Mouse (Mus musculus): ENCODE data around the gene Pradc1.
A peak's percentile ranks its signal among the peaks of the same experiment; 100 is the strongest.

Pradc1 gene

DNA sequence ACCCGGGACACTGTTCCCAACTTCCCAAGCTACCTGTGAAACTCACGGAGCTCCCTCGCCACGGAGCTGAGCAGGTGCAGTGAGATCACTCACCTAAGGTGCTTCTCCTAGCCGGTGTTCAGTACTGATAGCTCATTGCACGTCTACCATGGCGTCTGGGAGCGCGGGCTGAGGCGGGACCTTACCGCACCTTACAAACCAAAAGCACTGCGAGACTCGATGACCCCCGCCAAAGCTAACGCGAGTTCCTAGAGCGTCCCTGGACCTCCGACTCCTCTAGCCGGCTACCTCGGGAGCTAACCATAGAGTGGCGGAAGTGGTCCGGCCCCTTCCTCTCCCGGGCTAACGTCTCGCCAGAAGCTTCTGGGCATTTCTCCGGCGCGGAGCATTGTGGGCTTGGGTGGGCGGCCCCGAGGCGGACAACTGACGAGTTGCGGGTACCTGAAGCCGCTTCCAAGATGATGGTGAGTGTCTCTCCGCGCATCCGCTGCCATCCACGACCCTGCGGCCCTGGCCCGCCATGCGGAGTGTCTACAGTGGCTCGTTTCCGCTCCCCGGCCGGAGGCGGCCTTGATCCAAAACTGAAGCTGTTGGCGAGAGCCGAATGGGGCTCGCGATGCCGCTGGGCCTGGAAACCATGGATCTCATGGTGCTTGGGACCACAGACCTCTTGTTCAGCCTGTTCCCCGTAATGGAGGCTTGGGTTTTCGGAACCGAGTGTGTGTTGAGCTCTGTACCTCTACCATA, at the start of gene Pradc1:
Gene Pradc1, minus strand, starts transcription at position 307 of the 747 bp plus-strand sequence.
- H3K27me3 ChIP-seq (ENCODE audit: control insufficient read depth, insufficient read depth, low read length, poor library complexity, severe bottlenecking), result no peaks in the 10 kb centered on the region
- H3K36me3 ChIP-seq (ENCODE audit: control insufficient read depth, insufficient read depth, low read length, poor library complexity, severe bottlenecking), result no peaks in the 10 kb centered on the region; the same call in 1 of the 2 replicates
- peak; percentile 99 for DNase-seq (ENCODE audit: low read depth, low spot score)

- Histone ChIP-seq H3K27me3 (ENCODE audit: control insufficient read depth, insufficient read depth, low read length, poor library complexity, severe bottlenecking) (no peaks in the 10 kb centered on the region), H3K36me3 (ENCODE audit: control insufficient read depth, insufficient read depth, low read length, poor library complexity, severe bottlenecking) (no peaks in the 10 kb centered on the region)
- DNase-seq (ENCODE audit: low read depth, low spot score), result no peak
Observed at GRCm38 (mm10) chr6:85500416-85500815, 48.6 kb upstream of the Pradc1 start.

- DNase-seq (ENCODE audit: low read depth, low spot score), result peak; percentile 9
- H3K27me3 ChIP-seq (ENCODE audit: control insufficient read depth, insufficient read depth, low read length, poor library complexity, severe bottlenecking), result no peaks in the 10 kb centered on the region
- no peaks in the 10 kb centered on the region for H3K36me3 ChIP-seq (ENCODE audit: control insufficient read depth, insufficient read depth, low read length, poor library complexity, severe bottlenecking)
Observed at GRCm38 (mm10) chr6:85498147-85498546, 46.4 kb upstream of the Pradc1 start.

DNA sequence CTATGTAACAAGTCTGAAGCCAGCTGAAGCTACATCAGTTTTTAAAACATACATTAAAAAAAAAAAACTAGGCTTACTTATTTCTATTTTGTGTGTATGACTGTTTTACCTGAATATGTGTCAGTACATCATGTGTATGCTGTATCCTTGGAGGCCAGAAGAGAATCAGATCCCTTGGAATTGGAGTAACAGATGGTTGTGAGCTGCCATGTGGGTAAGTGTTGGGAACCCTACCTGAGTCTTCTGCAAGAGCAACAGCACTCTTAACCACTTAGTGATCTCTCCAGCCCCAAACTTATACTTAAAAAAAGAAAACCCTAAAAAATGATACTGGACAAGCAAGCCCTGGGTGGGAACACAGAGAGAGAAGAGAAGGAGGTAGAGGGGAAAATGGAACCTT, 45.2 kb upstream of the Pradc1 start:
- H3K36me3 ChIP-seq (ENCODE audit: control insufficient read depth, insufficient read depth, low read length, poor library complexity, severe bottlenecking), result no peaks in the 10 kb centered on the region
- no peak for DNase-seq (ENCODE audit: low read depth, low spot score)
- no peaks in the 10 kb centered on the region for H3K27me3 ChIP-seq (ENCODE audit: control insufficient read depth, insufficient read depth, low read length, poor library complexity, severe bottlenecking)

DNA sequence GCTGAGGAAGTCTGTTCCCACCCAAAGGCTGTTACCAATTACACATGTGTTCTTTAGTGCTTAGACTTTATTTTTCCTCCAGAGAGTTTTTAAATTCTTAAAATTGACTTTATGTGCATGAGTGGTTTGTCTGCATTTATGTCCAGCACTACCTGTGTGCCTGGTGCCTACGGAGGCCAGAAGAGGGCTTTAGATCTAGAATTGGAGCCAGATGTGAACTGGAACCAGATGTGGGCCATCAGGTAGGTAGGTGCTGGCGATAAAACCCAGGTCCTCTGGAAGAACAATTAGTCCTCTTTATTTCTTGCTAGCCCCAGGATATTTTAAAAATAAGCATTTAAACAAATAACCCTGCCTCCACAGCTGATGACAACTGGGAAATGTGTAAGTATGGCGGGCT, 39.8 kb upstream of the Pradc1 start:
- no peak for DNase-seq (ENCODE audit: low read depth, low spot score)
- no peaks in the 10 kb centered on the region for H3K27me3 ChIP-seq (ENCODE audit: control insufficient read depth, insufficient read depth, low read length, poor library complexity, severe bottlenecking)
- H3K36me3 ChIP-seq (ENCODE audit: control insufficient read depth, insufficient read depth, low read length, poor library complexity, severe bottlenecking), result no peaks in the 10 kb centered on the region

DNA sequence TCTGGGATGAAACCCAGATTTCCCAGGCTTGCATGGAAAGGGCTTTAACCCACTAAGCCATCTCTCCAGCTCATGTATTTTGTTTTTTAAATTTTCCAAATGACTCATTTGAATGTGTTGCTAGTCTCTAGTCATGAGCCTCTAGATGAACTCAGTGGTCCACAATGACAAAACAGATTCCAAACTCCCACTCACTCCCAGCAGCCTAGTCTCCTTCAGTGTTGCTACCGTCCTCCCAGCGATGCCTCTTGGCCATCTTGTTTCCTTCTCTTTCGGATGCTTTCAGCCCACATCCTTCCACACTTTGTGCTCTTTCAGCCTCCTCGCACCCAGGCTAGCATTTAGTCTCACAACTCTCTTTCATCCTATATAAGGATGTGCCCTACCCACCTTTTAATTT, 38.5 kb upstream of the Pradc1 start:
- Histone ChIP-seq H3K27me3 (ENCODE audit: control insufficient read depth, insufficient read depth, low read length, poor library complexity, severe bottlenecking) (no peaks in the 10 kb centered on the region), H3K36me3 (ENCODE audit: control insufficient read depth, insufficient read depth, low read length, poor library complexity, severe bottlenecking) (no peaks in the 10 kb centered on the region)
- no peak for DNase-seq (ENCODE audit: low read depth, low spot score)

- no peaks in the 10 kb centered on the region for H3K36me3 ChIP-seq (ENCODE audit: control insufficient read depth, insufficient read depth, low read length, poor library complexity, severe bottlenecking)
- H3K27me3 ChIP-seq (ENCODE audit: control insufficient read depth, insufficient read depth, low read length, poor library complexity, severe bottlenecking), result no peaks in the 10 kb centered on the region
- DNase-seq (ENCODE audit: low read depth, low spot score), result no peak
Observed at GRCm38 (mm10) chr6:85489717-85490116, 37.9 kb upstream of the Pradc1 start.

DNA sequence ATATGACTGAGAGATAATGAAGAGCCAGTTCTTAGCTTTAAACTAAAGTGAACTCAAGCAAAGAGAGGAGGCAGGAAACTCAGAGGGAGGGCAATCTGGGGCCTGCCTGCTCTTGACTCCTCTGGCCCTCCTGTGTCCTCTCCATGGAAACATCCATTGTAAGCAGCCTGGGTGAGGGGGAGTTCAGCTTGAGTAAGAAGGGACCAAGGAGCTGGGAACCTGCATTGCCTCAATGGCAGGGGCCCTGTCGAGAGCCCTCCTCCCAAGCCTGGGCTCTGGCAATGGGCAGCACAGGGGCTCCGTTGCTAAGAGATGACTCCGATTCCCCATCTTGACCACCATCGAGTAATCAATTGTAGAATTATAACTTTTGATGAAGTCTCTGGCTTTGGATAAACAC, 36.7 kb upstream of the Pradc1 start:
- H3K36me3 ChIP-seq (ENCODE audit: control insufficient read depth, insufficient read depth, low read length, poor library complexity, severe bottlenecking), result no peaks in the 10 kb centered on the region
- H3K27me3 ChIP-seq (ENCODE audit: control insufficient read depth, insufficient read depth, low read length, poor library complexity, severe bottlenecking), result no peaks in the 10 kb centered on the region
- DNase-seq (ENCODE audit: low read depth, low spot score), result no peak

GRCm38 (mm10) chr6:85485738-85486137, 34.0 kb upstream of the Pradc1 start:
- DNase-seq (ENCODE audit: low read depth, low spot score), result no peak
- H3K36me3 ChIP-seq (ENCODE audit: control insufficient read depth, insufficient read depth, low read length, poor library complexity, severe bottlenecking), result no peaks in the 10 kb centered on the region
- no peaks in the 10 kb centered on the region for H3K27me3 ChIP-seq (ENCODE audit: control insufficient read depth, insufficient read depth, low read length, poor library complexity, severe bottlenecking)

- H3K27me3 ChIP-seq (ENCODE audit: control insufficient read depth, insufficient read depth, low read length, poor library complexity, severe bottlenecking), result no peaks in the 10 kb centered on the region
- DNase-seq (ENCODE audit: low read depth, low spot score), result no peak
Observed at GRCm38 (mm10) chr6:85483843-85484721, 32.3 kb upstream of the Pradc1 start.

GRCm38 (mm10) chr6:85480685-85481084, 28.9 kb upstream of the Pradc1 start:
- Histone ChIP-seq H3K36me3 (ENCODE audit: control insufficient read depth, insufficient read depth, low read length, poor library complexity, severe bottlenecking) (no peaks in the 10 kb centered on the region), H3K27me3 (ENCODE audit: control insufficient read depth, insufficient read depth, low read length, poor library complexity, severe bottlenecking) (no peaks in the 10 kb centered on the region)
- DNase-seq (ENCODE audit: low read depth, low spot score), result no peak

More at GRCm38 (mm10) chr6:85483843-85484721, 32.3 kb upstream of the Pradc1 start:
- H3K36me3 ChIP-seq (ENCODE audit: control insufficient read depth, insufficient read depth, low read length, poor library complexity, severe bottlenecking), result no peaks in the 10 kb centered on the region

DNA sequence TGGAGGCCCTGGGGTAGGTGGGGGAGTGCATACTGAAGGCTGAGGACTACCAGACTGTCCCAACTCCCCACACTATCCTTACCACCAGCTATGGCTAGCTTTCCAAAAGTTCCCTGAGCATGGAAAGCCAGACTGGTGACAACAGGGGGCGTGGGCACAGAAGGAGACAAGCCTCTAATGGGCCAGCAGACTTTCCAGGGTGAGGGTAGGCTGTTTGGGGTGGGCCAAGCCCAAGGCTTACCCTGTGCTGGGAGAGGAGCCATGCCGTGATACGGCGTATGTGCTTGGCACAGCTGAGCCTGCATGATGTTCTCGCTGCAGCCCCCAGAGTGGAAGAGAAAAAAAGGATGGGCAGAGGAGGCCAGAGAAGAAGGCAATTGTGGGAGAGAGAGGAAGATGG, 28.2 kb upstream of the Pradc1 start:
- Histone ChIP-seq H3K27me3 (ENCODE audit: control insufficient read depth, insufficient read depth, low read length, poor library complexity, severe bottlenecking) (no peaks in the 10 kb centered on the region), H3K36me3 (ENCODE audit: control insufficient read depth, insufficient read depth, low read length, poor library complexity, severe bottlenecking) (no peaks in the 10 kb centered on the region)
- DNase-seq (ENCODE audit: low read depth, low spot score), result no peak

GRCm38 (mm10) chr6:85478416-85478815, 26.6 kb upstream of the Pradc1 start:
- H3K36me3 ChIP-seq (ENCODE audit: control insufficient read depth, insufficient read depth, low read length, poor library complexity, severe bottlenecking), result no peaks in the 10 kb centered on the region
- DNase-seq (ENCODE audit: low read depth, low spot score), result no peak
- H3K27me3 ChIP-seq (ENCODE audit: control insufficient read depth, insufficient read depth, low read length, poor library complexity, severe bottlenecking), result no peaks in the 10 kb centered on the region

DNA sequence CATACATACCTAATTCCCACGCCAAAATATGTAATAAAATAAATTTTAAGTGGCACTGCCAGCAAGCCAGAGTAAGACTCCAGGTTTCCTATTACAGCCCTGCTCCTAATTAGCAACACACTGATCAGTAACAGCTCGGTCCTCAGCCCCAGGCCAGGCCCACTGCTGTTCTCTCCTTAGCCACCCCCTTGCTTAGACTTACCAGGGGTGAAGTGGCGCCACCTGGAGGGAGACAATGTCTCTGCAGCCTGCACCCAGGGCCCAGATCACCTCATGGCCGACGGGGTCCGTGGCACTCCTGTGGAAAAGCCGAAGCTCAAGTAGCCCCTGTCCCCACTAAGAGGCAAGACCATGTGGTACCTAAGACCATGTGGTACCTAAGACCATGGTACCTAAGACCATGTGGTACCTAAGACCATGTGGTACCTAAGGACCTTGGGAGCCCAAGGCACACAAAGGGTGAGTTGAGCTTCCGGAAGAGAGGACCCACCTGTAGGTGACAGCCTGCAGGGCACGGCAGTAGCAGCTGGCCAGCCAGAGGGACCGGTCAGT, 25.7 kb upstream of the Pradc1 start:
- peak; percentile 53 for DNase-seq (ENCODE audit: low read depth, low spot score)
- Histone ChIP-seq H3K27me3 (ENCODE audit: control insufficient read depth, insufficient read depth, low read length, poor library complexity, severe bottlenecking) (no peaks in the 10 kb centered on the region), H3K36me3 (ENCODE audit: control insufficient read depth, insufficient read depth, low read length, poor library complexity, severe bottlenecking) (no peaks in the 10 kb centered on the region)

- H3K27me3 ChIP-seq (ENCODE audit: control insufficient read depth, insufficient read depth, low read length, poor library complexity, severe bottlenecking), result no peaks in the 10 kb centered on the region
- H3K36me3 ChIP-seq (ENCODE audit: control insufficient read depth, insufficient read depth, low read length, poor library complexity, severe bottlenecking), result no peaks in the 10 kb centered on the region
- no peak for DNase-seq (ENCODE audit: low read depth, low spot score)
Observed at GRCm38 (mm10) chr6:85475581-85475980, 23.8 kb upstream of the Pradc1 start.
